Mouse (Mus musculus): ENCODE data around the gene Pakap.
A peak's percentile ranks its signal among the peaks of the same experiment; 100 is the strongest.

Gene Pakap

GRCm38 (mm10) chr4:57626921-57627320 is 58.9 kb downstream of the Pakap start:
- no peak for DNase-seq

- DNase-seq: no peak
Observed at GRCm38 (mm10) chr4:57632386-57632785, 64.4 kb downstream of the Pakap start.

GRCm38 (mm10) chr4:57633052-57633451 is 65.1 kb downstream of the Pakap start:
- DNase-seq: no peak

- no peak for DNase-seq
Observed at GRCm38 (mm10) chr4:57634956-57635355, 67.0 kb downstream of the Pakap start.

GRCm38 (mm10) chr4:57636782-57637482 is 69.0 kb downstream of the Pakap start:
- no peak for DNase-seq

- DNase-seq: no peak
Observed at GRCm38 (mm10) chr4:57637636-57638386, 69.8 kb downstream of the Pakap start.

GRCm38 (mm10) chr4:57638941-57639340 is 71.0 kb downstream of the Pakap start:
- DNase-seq: peak; percentile 6 to 16

- DNase-seq: peak; percentile 52 to 53
Observed at GRCm38 (mm10) chr4:57640222-57640621, 72.2 kb downstream of the Pakap start.

- no peak for DNase-seq
Observed at GRCm38 (mm10) chr4:57640971-57641370, 73.0 kb downstream of the Pakap start.

- no peak for DNase-seq
Observed at GRCm38 (mm10) chr4:57650994-57651393, 83.0 kb downstream of the Pakap start.

GRCm38 (mm10) chr4:57651547-57651946 is 83.6 kb downstream of the Pakap start:
- DNase-seq: no peak

GRCm38 (mm10) chr4:57652185-57652904 is 84.4 kb downstream of the Pakap start:
- DNase-seq: no peak

GRCm38 (mm10) chr4:57655966-57656365 is 88.0 kb downstream of the Pakap start:
- peak; percentile 21 to 48 for DNase-seq

GRCm38 (mm10) chr4:57656388-57656787 is 88.4 kb downstream of the Pakap start:
- peak; percentile 59 to 75 for DNase-seq

GRCm38 (mm10) chr4:57656861-57657260 is 88.9 kb downstream of the Pakap start:
- no peak for DNase-seq

GRCm38 (mm10) chr4:57660470-57660869 is 92.5 kb downstream of the Pakap start:
- DNase-seq: no peak

GRCm38 (mm10) chr4:57666101-57666500 is 98.1 kb downstream of the Pakap start:
- no peak for DNase-seq

GRCm38 (mm10) chr4:57670813-57671469 is 103.0 kb downstream of the Pakap start:
- no peak for DNase-seq

- no peak for DNase-seq
Observed at GRCm38 (mm10) chr4:57672541-57672940, 104.6 kb downstream of the Pakap start.

- DNase-seq: peak; percentile 86 to 88
Observed at GRCm38 (mm10) chr4:57672996-57673906, 105.3 kb downstream of the Pakap start.

GRCm38 (mm10) chr4:57674351-57674750 is 106.4 kb downstream of the Pakap start:
- peak; percentile 17 to 21 for DNase-seq

GRCm38 (mm10) chr4:57675387-57675786 is 107.4 kb downstream of the Pakap start:
- peak; percentile 57 to 76 for DNase-seq
